ENCODE assay signal across 9 mouse cellular contexts in the genomic region with DNA sequence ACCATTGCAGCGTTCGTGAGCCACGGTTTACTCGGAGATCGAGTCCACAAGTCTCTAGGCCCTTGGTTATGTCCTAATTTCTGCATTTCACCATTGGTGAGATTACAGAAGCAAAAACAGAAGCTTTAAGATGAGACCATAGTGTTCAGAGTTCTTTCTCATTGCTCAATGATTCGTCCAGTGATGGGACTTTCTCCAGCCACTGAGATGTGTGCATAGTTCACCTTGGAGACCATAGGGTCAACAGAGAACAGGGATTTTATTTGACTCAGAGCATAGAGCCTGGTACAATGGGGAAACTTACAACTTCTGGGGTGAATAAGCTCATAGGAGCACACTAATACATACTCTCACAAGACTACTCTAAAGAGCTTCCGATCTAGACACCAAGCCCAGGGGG. TPM values are rescaled to one million over a fixed set of nuclear protein-coding genes. Genes with fewer than 3 reads are reported as not detected.
DNase-seq lines count a peak whose midpoint lies in the region; ATAC-seq and TF ChIP-seq lines count a peak whose summit lies in the region.
"Had no signal": no experiment of that assay in that cellular context is flagged by ENCODE, and none has a peak within 500 bp of the region (broad histone marks: within the 10 kb centered on the region; RNA-seq: fewer than 3 reads in every experiment).

No protein-coding gene starts in this region.

- TF ChIP-seq EP300 in liver, postnatal 0 days (IDR thresholded peaks at IDR 0.05; ENCODE audit: low read depth) = no peak

- H3K9ac ChIP-seq in forebrain, postnatal 0 days = no peak overlapping the region
- H3K9ac ChIP-seq in neural tube, embryonic 11.5 days (ENCODE audit: low read length) = no peak overlapping the region; the same call in 1 of the 2 replicates
- 0 out of 2 replicates have a peak overlapping the region, but pooled peaks have one; percentile 9 for H3K9ac ChIP-seq in liver, postnatal 0 days (replicated peaks)

- no peak for ATAC-seq in forebrain, postnatal 0 days
- no peak for ATAC-seq in neural tube, embryonic 11.5 days (ENCODE audit: insufficient read depth, low FRiP score, low TSS enrichment)
- ATAC-seq in liver, postnatal 0 days = no peak

- intact Hi-C loops in left cerebral cortex, postnatal 10 days (cut with DNase I) = no loop called here

- no peaks in the 10 kb centered on the region for H3K36me3 ChIP-seq in forebrain, embryonic 10.5 days (replicated peaks)
- H3K36me3 ChIP-seq in forebrain, postnatal 0 days (ENCODE audit: insufficient read depth) = no peaks in the 10 kb centered on the region
- H3K36me3 ChIP-seq in neural tube, embryonic 11.5 days (ENCODE audit: control insufficient read depth, insufficient read depth, low read length) = no peaks in the 10 kb centered on the region
- 0 out of 2 replicates have a peak, but pooled peaks cover under 1% of the 10 kb centered on the region for H3K36me3 ChIP-seq in liver, postnatal 0 days (replicated peaks; ENCODE audit: insufficient read depth, low read length)

- DNase-seq in forebrain, embryonic 10.5 days (ENCODE audit: extremely low spot score, low spot score) = no peak
- no peak for DNase-seq in forebrain, postnatal 0 days
- no peak for DNase-seq in neural tube, embryonic 11.5 days (ENCODE audit: low spot score)
- DNase-seq in neural tube, embryonic 10.5 days (ENCODE audit: extremely low spot score, low spot score) = no peak
- no peak for DNase-seq in liver, postnatal 0 days
- no peak for DNase-seq in left cerebral cortex, postnatal 10 days (ENCODE audit: extremely low spot score in 1 of 2, low spot score in 2 of 2)
- no peak for DNase-seq in spleen, adult 12 weeks (ENCODE audit: low spot score)
- no peak for DNase-seq in right cerebral cortex, postnatal 4 days
- DNase-seq: cerebellum, adult 11 months had no signal

- no peak for TF ChIP-seq CTCF in forebrain, postnatal 0 days (IDR thresholded peaks at IDR 0.05; ENCODE audit: low read depth)
- no peak for TF ChIP-seq CTCF in liver, postnatal 0 days (IDR thresholded peaks at IDR 0.05; ENCODE audit: low read depth)

- H3K4me1 ChIP-seq in forebrain, embryonic 10.5 days = peaks cover 39% of the 10 kb centered on the region
- H3K4me1 ChIP-seq in forebrain, postnatal 0 days (ENCODE audit: insufficient read depth) = peaks cover 5% of the 10 kb centered on the region; the same call in 1 of the 2 replicates
- peaks cover 23% of the 10 kb centered on the region for H3K4me1 ChIP-seq in neural tube, embryonic 11.5 days (ENCODE audit: control insufficient read depth, insufficient read depth, low read length)
- peaks cover 16% of the 10 kb centered on the region for H3K4me1 ChIP-seq in liver, postnatal 0 days (ENCODE audit: insufficient read depth)

- no peaks in the 10 kb centered on the region for H3K9me3 ChIP-seq in forebrain, embryonic 10.5 days
- no peaks in the 10 kb centered on the region for H3K9me3 ChIP-seq in forebrain, postnatal 0 days (ENCODE audit: low read length)
- H3K9me3 ChIP-seq in neural tube, embryonic 11.5 days (ENCODE audit: control insufficient read depth, low read length) = no peaks in the 10 kb centered on the region
- H3K9me3 ChIP-seq in liver, postnatal 0 days (ENCODE audit: low read length) = no peaks in the 10 kb centered on the region

- H3K4me3 ChIP-seq in forebrain, embryonic 10.5 days = peak overlapping the region; percentile 85
- no peak overlapping the region for H3K4me3 ChIP-seq in forebrain, postnatal 0 days (ENCODE audit: low read depth, low read length)
- H3K4me3 ChIP-seq in neural tube, embryonic 11.5 days (ENCODE audit: low read depth, low read length) = peak overlapping the region; percentile 98
- H3K4me3 ChIP-seq in liver, postnatal 0 days (ENCODE audit: low read depth, low read length) = 0 out of 2 replicates have a peak overlapping the region, but pooled peaks have one; percentile 1

- peaks cover 53% of the 10 kb centered on the region for H3K27me3 ChIP-seq in forebrain, embryonic 10.5 days (ENCODE audit: poor library complexity, severe bottlenecking)
- peaks cover 8% of the 10 kb centered on the region for H3K27me3 ChIP-seq in forebrain, postnatal 0 days (ENCODE audit: insufficient read depth, low read length)
- no peaks in the 10 kb centered on the region for H3K27me3 ChIP-seq in neural tube, embryonic 11.5 days (ENCODE audit: control insufficient read depth, insufficient read depth, low read length)
- H3K27me3 ChIP-seq in liver, postnatal 0 days (ENCODE audit: insufficient read depth, low read length) = no peaks in the 10 kb centered on the region

- WGBS in forebrain, embryonic 10.5 days = 83% methylated on average over 7 of the region's 7 CpGs
- WGBS in forebrain, postnatal 0 days = 79% methylated on average over 7 of the region's 7 CpGs
- WGBS in neural tube, embryonic 11.5 days = 72% methylated on average over 7 of the region's 7 CpGs
- WGBS in liver, postnatal 0 days (ENCODE audit: insufficient replicate concordance) = 76% methylated on average over 7 of the region's 7 CpGs

- H3K4me2 ChIP-seq in forebrain, postnatal 0 days (ENCODE audit: low read depth) = no peak overlapping the region
- H3K4me2 ChIP-seq in neural tube, embryonic 11.5 days (ENCODE audit: low read depth) = peak overlapping the region; percentile 91
- peak overlapping the region; percentile 81 for H3K4me2 ChIP-seq in liver, postnatal 0 days (ENCODE audit: low read depth, low read length)

- no peak overlapping the region for H3K27ac ChIP-seq in forebrain, embryonic 10.5 days
- no peak overlapping the region for H3K27ac ChIP-seq in forebrain, postnatal 0 days (ENCODE audit: low read depth, low read length)
- H3K27ac ChIP-seq in neural tube, embryonic 11.5 days (ENCODE audit: low read depth, low read length) = no peak overlapping the region
- H3K27ac ChIP-seq in liver, postnatal 0 days (ENCODE audit: low read depth) = no peak overlapping the region

RNA-seq across cellular contexts. Expression of a gene that starts 3.0 kb away (rescaled TPM):
- 7.2 and 8.4 TPM in 2 replicates for polyA plus RNA-seq in forebrain, embryonic 10.5 days (2016; fragmentation: Nextera tagmentation; extraction: Ambion mirVana)
- total RNA-seq in forebrain, postnatal 0 days (2014; rRNA removed) = 18.1 and 26.7 TPM in 2 replicates
- polyA plus RNA-seq in forebrain, postnatal 0 days (2015; fragmentation: Nextera tagmentation; extraction: Ambion mirVana) = 4.6 and 5.6 TPM in 2 replicates
- 19.7 and 21.1 TPM in 2 replicates for polyA plus RNA-seq in neural tube, embryonic 11.5 days (2014; fragmentation: Nextera tagmentation; extraction: Ambion mirVana)
- 3.9 and 4.2 TPM in 2 replicates for polyA plus RNA-seq in liver, postnatal 0 days (2015; fragmentation: Nextera tagmentation; extraction: Ambion mirVana)
- total RNA-seq in left cerebral cortex, postnatal 10 days (2021) = 10 to 100 TPM; 19.6 to 21.2 TPM

RNA-seq across cellular contexts. Expression of a gene that starts 29.8 kb away (rescaled TPM):
- 90.6 and 93.6 TPM in 2 replicates for polyA plus RNA-seq in forebrain, embryonic 10.5 days (2016; fragmentation: Nextera tagmentation; extraction: Ambion mirVana)
- 205 and 283 TPM in 2 replicates for total RNA-seq in forebrain, postnatal 0 days (2014; rRNA removed)
- polyA plus RNA-seq in forebrain, postnatal 0 days (2015; fragmentation: Nextera tagmentation; extraction: Ambion mirVana) = 138 and 175 TPM in 2 replicates
- polyA plus RNA-seq in neural tube, embryonic 11.5 days (2014; fragmentation: Nextera tagmentation; extraction: Ambion mirVana) = 136 and 146 TPM in 2 replicates
- 16.2 and 17.5 TPM in 2 replicates for polyA plus RNA-seq in liver, postnatal 0 days (2015; fragmentation: Nextera tagmentation; extraction: Ambion mirVana)
- total RNA-seq in left cerebral cortex, postnatal 10 days (2021) = 100 to 1,000 TPM; 124 to 133 TPM
